Mouse (Mus musculus) G1E (cell line): Measurements from ENCODE around the gene Mybph.

Source experiments
- CTCF ChIP-seq: IDR thresholded peaks from 2 replicates; pipeline ENCODE4 v1.5.1; 2012; ENCODE audit warnings: low read depth, low read length, inconsistent platforms, mixed read lengths
- GATA1 ChIP-seq: IDR thresholded peaks from 2 replicates; pipeline ENCODE4 v1.6.1; 2012; ENCODE audit warnings: borderline replicate concordance, low read length, inconsistent platforms, mixed read lengths
- GATA2 ChIP-seq: IDR thresholded peaks from 2 replicates; pipeline ENCODE4 v1.6.1; 2012; ENCODE audit warnings: low read depth, low read length, inconsistent platforms, borderline replicate concordance
- POLR2AphosphoS5 ChIP-seq: IDR thresholded peaks from 2 replicates; pipeline ENCODE4 v1.6.1; 2012; ENCODE audit warnings: low read depth, low read length, inconsistent platforms; ENCODE audit not compliant: insufficient replicate concordance
- TAL1 ChIP-seq: conservative IDR thresholded peaks from 2 replicates; pipeline ENCODE4 v1.6.1; 2012; ENCODE audit warnings: low read depth, low read length, inconsistent platforms, mixed read lengths

- TF ChIP-seq POLR2AphosphoS5 = no peak
- TF ChIP-seq GATA1 = no peak
- TF ChIP-seq CTCF = no peak
- TF ChIP-seq TAL1 = no peak
- TF ChIP-seq GATA2 = no peak
Observed at GRCm38 (mm10) chr1:134146066-134146465, 47.2 kb upstream of the Mybph start.
